Mouse (Mus musculus) hindbrain, embryonic 16.5 days (tissue): Measurements from ENCODE around the gene Gpx2. TPM values are rescaled to one million over a fixed set of nuclear protein-coding genes. Genes with fewer than 3 reads are reported as not detected.

ENCODE experiments used
- ATAC-seq: fragments of 200-750 bp; cut with Nextera tagmentation; 2 replicates; pipeline ENCODE4 v1.8.0; 2017; ENCODE audit warnings: moderate TSS enrichment, moderate library complexity
- H3K27ac ChIP-seq: fragments of 300-500 bp; sonication (generic); 2 replicates; pipeline ENCODE4 v1.5.1; 2014; ENCODE audit warnings: low read depth, mild to moderate bottlenecking, control low read depth, low read length, moderate library complexity
- H3K27me3 ChIP-seq: fragments of 300-500 bp; sonication (generic); replicated peaks from 2 replicates; pipeline ENCODE4 v1.6.1; 2014; ENCODE audit warnings: low read length; ENCODE audit not compliant: control insufficient read depth, insufficient read depth
- H3K36me3 ChIP-seq: fragments of 300-500 bp; sonication (generic); 2 replicates; pipeline ENCODE4 v1.6.1; 2014; ENCODE audit warnings: mild to moderate bottlenecking, low read length, moderate library complexity, mixed read lengths; ENCODE audit not compliant: control insufficient read depth, insufficient read depth
- H3K4me1 ChIP-seq: fragments of 300-500 bp; sonication (generic); 2 replicates; pipeline ENCODE4 v1.6.1; 2014; ENCODE audit warnings: low read depth, low read length; ENCODE audit not compliant: control insufficient read depth, insufficient read depth
- H3K4me2 ChIP-seq: fragments of 300-500 bp; sonication (generic); 2 replicates; pipeline ENCODE4 v1.6.1; 2014; ENCODE audit warnings: mild to moderate bottlenecking, low read length, control low read depth, moderate library complexity
- H3K4me3 ChIP-seq: fragments of 300-500 bp; sonication (generic); 2 replicates; pipeline ENCODE4 v1.5.1; 2014; ENCODE audit warnings: mild to moderate bottlenecking, low read length, control low read depth, moderate library complexity
- H3K9ac ChIP-seq: fragments of 300-500 bp; sonication (generic); 2 replicates; pipeline ENCODE4 v1.6.1; 2014; ENCODE audit warnings: low read depth, mild to moderate bottlenecking, control low read depth, low read length, moderate library complexity
- H3K9me3 ChIP-seq: fragments of 300-500 bp; sonication (generic); 2 replicates; pipeline ENCODE4 v1.6.1; 2014; ENCODE audit warnings: mild to moderate bottlenecking, low read length, moderate library complexity; ENCODE audit not compliant: control insufficient read depth
- WGBS: fragments of 180-500 bp; shearing (Covaris S2); extraction: QIAGEN DNeasy Blood & Tissue Kit; methylation state at CpG from one replicate; pipeline ENCODE4 v1.1.7; 2014; 5-methylcytosine and 5-hydroxymethylcytosine counted together
- polyA plus RNA-seq: library from polyadenylated mRNA; unstranded; fragments of >200 nt; fragmentation: Nextera tagmentation; extraction: Ambion mirVana; gene quantifications from 2 replicates; pipeline ENCODE4 v1.2.1, GENCODE M21; 2015

Gene Gpx2
- polyA plus RNA-seq, 1 experiment from 2014 or later, result 0.20 TPM

GRCm38 (mm10) chr12:76822002-76822650, 26.8 kb upstream of the Gpx2 start:
- Histone ChIP-seq H3K9me3 (no peaks in the 10 kb centered on the region), H3K27me3 (no peaks in the 10 kb centered on the region), H3K27ac (peak overlapping the region; percentile 80), H3K9ac (peak overlapping the region; percentile 91), H3K36me3 (no peaks in the 10 kb centered on the region), H3K4me1 (peaks cover 29% of the 10 kb centered on the region), H3K4me3 (peak overlapping the region; percentile 62), H3K4me2 (peak overlapping the region; percentile 79)
- WGBS, result under 1% methylated on average over 23 of the region's 66 CpGs
- peak; percentile 75 for ATAC-seq

DNA sequence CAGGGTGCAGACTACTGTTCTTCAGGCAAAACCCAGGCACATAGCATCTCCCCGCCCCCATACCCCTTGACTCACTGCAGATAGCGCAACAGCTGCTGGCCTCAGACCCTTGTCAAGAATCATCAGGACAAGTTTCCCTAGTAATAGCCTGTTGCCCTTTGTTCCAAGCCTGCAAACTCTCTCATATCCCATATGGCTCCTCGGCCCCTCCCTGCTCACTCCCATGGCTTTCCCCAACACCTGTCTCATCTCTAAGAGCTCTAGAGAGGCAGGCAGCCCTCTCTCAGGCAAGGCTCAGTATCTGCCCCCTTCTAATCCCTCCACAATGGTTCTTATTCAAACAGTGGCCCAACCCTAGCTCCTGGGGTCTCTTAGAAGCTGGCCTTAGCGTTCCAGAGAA, 25.3 kb upstream of the Gpx2 start:
- Histone ChIP-seq H3K27me3 (no peaks in the 10 kb centered on the region), H3K27ac (no peak overlapping the region), H3K4me1 (peaks cover 29% of the 10 kb centered on the region), H3K9ac (peak overlapping the region; percentile 91), H3K4me3 (peak overlapping the region; percentile 62), H3K4me2 (peak overlapping the region; percentile 79), H3K9me3 (no peaks in the 10 kb centered on the region), H3K36me3 (no peaks in the 10 kb centered on the region)
- WGBS, result 50% methylated on average over 4 of the region's 4 CpGs
- no peak for ATAC-seq

- H3K9me3 ChIP-seq, result no peaks in the 10 kb centered on the region
- no peak overlapping the region for H3K27ac ChIP-seq
- H3K4me1 ChIP-seq, result peaks cover 29% of the 10 kb centered on the region
- H3K27me3 ChIP-seq, result no peaks in the 10 kb centered on the region
- no peak for ATAC-seq
- no peak overlapping the region for H3K4me3 ChIP-seq
- no peaks in the 10 kb centered on the region for H3K36me3 ChIP-seq
- WGBS, result 49% methylated on average over 6 of the region's 6 CpGs
- H3K4me2 ChIP-seq, result peak overlapping the region; percentile 79
- no peak overlapping the region for H3K9ac ChIP-seq
Observed at GRCm38 (mm10) chr12:76819816-76820215, 24.5 kb upstream of the Gpx2 start.

GRCm38 (mm10) chr12:76818908-76819307, 23.6 kb upstream of the Gpx2 start:
- WGBS, result 84% methylated on average over 9 of the region's 9 CpGs
- H3K27me3 ChIP-seq, result no peaks in the 10 kb centered on the region
- ATAC-seq, result no peak
- H3K27ac ChIP-seq, result no peak overlapping the region
- H3K9me3 ChIP-seq, result no peaks in the 10 kb centered on the region
- H3K4me1 ChIP-seq, result peaks cover 29% of the 10 kb centered on the region
- H3K4me2 ChIP-seq, result no peak overlapping the region
- no peaks in the 10 kb centered on the region for H3K36me3 ChIP-seq
- H3K9ac ChIP-seq, result no peak overlapping the region
- H3K4me3 ChIP-seq, result no peak overlapping the region

DNA sequence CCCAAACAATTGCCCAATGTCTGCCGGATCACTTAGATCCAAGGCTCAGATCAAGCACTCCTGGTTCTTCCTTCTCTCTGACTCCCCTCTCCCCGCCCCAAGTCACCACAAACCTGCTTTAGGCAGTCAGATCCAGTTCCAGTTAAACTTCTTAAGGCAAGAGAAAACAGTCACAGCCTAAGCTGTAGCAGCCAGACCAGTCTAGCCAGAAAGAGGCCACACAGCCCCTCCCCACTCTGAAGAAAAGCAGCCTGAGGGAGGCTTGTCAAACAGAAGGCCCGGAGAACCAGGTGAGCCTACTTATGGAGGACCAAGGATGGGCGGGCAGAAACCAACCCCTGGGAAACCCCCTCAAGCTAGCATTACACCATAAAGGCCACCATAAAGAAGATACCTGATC, 22.8 kb upstream of the Gpx2 start:
- no peaks in the 10 kb centered on the region for H3K36me3 ChIP-seq
- H3K27me3 ChIP-seq, result no peaks in the 10 kb centered on the region
- WGBS, result 66% methylated on average over 4 of the region's 4 CpGs
- peaks cover 29% of the 10 kb centered on the region for H3K4me1 ChIP-seq
- H3K4me2 ChIP-seq, result no peak overlapping the region
- no peak overlapping the region for H3K4me3 ChIP-seq
- no peak for ATAC-seq
- H3K9ac ChIP-seq, result no peak overlapping the region
- no peaks in the 10 kb centered on the region for H3K9me3 ChIP-seq
- H3K27ac ChIP-seq, result no peak overlapping the region

- no peak overlapping the region for H3K27ac ChIP-seq
- no peaks in the 10 kb centered on the region for H3K9me3 ChIP-seq
- no peaks in the 10 kb centered on the region for H3K27me3 ChIP-seq
- ATAC-seq, result no peak
- no peaks in the 10 kb centered on the region for H3K36me3 ChIP-seq
- 53% methylated on average over 4 of the region's 4 CpGs for WGBS
- no peak overlapping the region for H3K4me3 ChIP-seq
- H3K4me1 ChIP-seq, result peaks cover 26% of the 10 kb centered on the region
- H3K4me2 ChIP-seq, result no peak overlapping the region
- H3K9ac ChIP-seq, result no peak overlapping the region
Observed at GRCm38 (mm10) chr12:76817176-76817575, 21.8 kb upstream of the Gpx2 start.

- no peak overlapping the region for H3K4me3 ChIP-seq
- no peak for ATAC-seq
- H3K9me3 ChIP-seq, result no peaks in the 10 kb centered on the region
- no peak overlapping the region for H3K27ac ChIP-seq
- H3K36me3 ChIP-seq, result no peaks in the 10 kb centered on the region
- H3K9ac ChIP-seq, result no peak overlapping the region
- no peaks in the 10 kb centered on the region for H3K27me3 ChIP-seq
- 67% methylated on average over 4 of the region's 4 CpGs for WGBS
- no peak overlapping the region for H3K4me2 ChIP-seq
- peaks cover 26% of the 10 kb centered on the region for H3K4me1 ChIP-seq
Observed at GRCm38 (mm10) chr12:76816720-76817119, 21.4 kb upstream of the Gpx2 start.

DNA sequence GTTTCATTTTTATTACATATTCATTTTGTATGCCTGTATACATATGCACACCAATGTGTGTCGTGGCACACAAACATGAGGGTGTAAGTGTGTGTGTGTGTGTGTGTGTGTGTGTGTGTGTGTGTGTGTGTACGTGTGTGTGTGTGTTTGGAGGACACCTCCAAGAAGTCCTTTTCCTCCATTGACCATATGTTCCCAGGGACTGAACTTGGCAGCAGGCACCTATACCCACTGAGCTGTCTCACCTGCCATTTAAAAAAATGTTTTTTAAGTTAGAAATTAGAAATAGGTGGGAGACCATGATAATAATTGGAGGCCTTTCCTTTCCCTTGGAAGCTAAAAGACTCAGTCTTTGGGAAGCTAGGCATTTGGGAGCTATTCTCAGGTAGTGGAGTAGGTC, 18.8 kb upstream of the Gpx2 start:
- no peak overlapping the region for H3K4me2 ChIP-seq
- WGBS, result 80% methylated on average over 2 of the region's 2 CpGs
- no peak overlapping the region for H3K9ac ChIP-seq
- H3K4me3 ChIP-seq, result no peak overlapping the region
- no peak for ATAC-seq
- no peaks in the 10 kb centered on the region for H3K9me3 ChIP-seq
- H3K27me3 ChIP-seq, result no peaks in the 10 kb centered on the region
- H3K36me3 ChIP-seq, result no peaks in the 10 kb centered on the region
- no peak overlapping the region for H3K27ac ChIP-seq
- peaks cover 9% of the 10 kb centered on the region for H3K4me1 ChIP-seq

DNA sequence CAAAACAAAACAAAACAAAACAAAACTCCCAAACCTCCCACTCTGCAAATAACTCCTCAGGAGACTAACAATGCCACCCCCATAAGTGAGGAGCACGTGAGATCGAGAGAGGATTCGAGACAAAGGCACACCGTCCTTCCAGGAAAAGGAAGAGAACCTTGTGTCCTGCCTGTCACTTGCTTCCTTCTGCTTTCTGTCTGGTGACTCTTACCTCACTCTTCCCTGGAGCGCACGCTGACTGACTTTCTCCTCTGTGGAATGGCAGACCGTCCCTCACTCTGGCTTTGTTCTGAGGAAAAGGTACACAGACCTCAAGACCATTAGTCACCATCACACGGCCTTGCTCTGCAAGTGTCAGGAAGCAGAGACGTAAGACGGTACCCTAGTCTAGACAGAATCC, 18.2 kb upstream of the Gpx2 start:
- 80% methylated on average over 10 of the region's 10 CpGs for WGBS
- Histone ChIP-seq H3K9me3 (no peaks in the 10 kb centered on the region), H3K36me3 (no peaks in the 10 kb centered on the region), H3K27me3 (no peaks in the 10 kb centered on the region), H3K27ac (no peak overlapping the region), H3K4me3 (no peak overlapping the region), H3K9ac (no peak overlapping the region), H3K4me2 (no peak overlapping the region), H3K4me1 (peaks cover 8% of the 10 kb centered on the region)
- ATAC-seq, result no peak

DNA sequence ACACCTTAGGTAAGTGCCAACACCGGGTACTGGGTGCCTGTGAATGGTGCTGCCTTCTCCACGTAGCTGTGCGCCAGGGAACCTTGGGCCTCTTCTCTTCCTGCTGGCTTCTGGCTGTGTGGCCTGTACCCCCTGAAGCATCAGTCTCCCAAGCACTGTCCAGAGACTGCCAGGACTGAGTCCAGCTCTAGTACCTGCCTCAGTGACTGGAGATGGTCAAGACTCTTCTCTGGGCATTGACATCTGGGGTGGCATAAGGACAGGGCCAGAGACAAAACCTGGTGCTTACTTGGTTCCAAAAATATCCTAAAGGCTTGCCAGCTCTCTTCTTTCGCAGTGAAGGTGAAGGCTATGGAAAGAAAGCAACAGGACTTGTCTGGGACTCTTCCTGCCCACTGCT, 15.7 kb upstream of the Gpx2 start:
- Histone ChIP-seq H3K36me3 (no peaks in the 10 kb centered on the region), H3K27me3 (no peaks in the 10 kb centered on the region), H3K4me3 (no peak overlapping the region), H3K9ac (no peak overlapping the region), H3K4me2 (no peak overlapping the region), H3K9me3 (no peaks in the 10 kb centered on the region), H3K4me1 (no peaks in the 10 kb centered on the region), H3K27ac (no peak overlapping the region)
- ATAC-seq, result no peak
- 90% methylated on average over 4 of the region's 4 CpGs for WGBS
